Mouse (Mus musculus) ES-Bruce4 (cell line): ENCODE data around the gene Rrp7a. TPM values are rescaled to one million over a fixed set of nuclear protein-coding genes. Genes with fewer than 3 reads are reported as not detected.

Source experiments
- H3K27ac ChIP-seq: 2 replicates; pipeline ENCODE4 v1.5.1; 2012; ENCODE audit warnings: low read length, inconsistent platforms; ENCODE audit not compliant: insufficient read depth
- H3K27me3 ChIP-seq: 2 replicates; pipeline ENCODE4 v1.6.1; 2012; ENCODE audit warnings: mild to moderate bottlenecking, low read length, inconsistent platforms; ENCODE audit not compliant: control insufficient read depth, poor library complexity, insufficient read depth, severe bottlenecking
- H3K36me3 ChIP-seq: 2 replicates; pipeline ENCODE4 v1.6.1; 2012; ENCODE audit warnings: inconsistent platforms, mild to moderate bottlenecking, low read length, moderate library complexity; ENCODE audit not compliant: control insufficient read depth, poor library complexity, insufficient read depth, severe bottlenecking
- H3K4me1 ChIP-seq: one replicate; pipeline ENCODE4 v1.8.1; 2011; ENCODE audit warnings: low read length; ENCODE audit not compliant: control insufficient read depth, insufficient read depth
- H3K4me3 ChIP-seq: 2 replicates; pipeline ENCODE4 v1.5.1; 2011; ENCODE audit warnings: low read depth, mild to moderate bottlenecking, low read length
- H3K9ac ChIP-seq: 2 replicates; pipeline ENCODE4 v1.6.1; 2012; ENCODE audit warnings: low read depth, mild to moderate bottlenecking, inconsistent platforms; ENCODE audit not compliant: poor library complexity, severe bottlenecking
- H3K9me3 ChIP-seq: replicated peaks from 2 replicates; pipeline ENCODE4 v1.6.1; 2012; ENCODE audit warnings: mild to moderate bottlenecking, low read length, inconsistent platforms; ENCODE audit not compliant: control insufficient read depth, poor library complexity, insufficient read depth, severe bottlenecking
- CTCF ChIP-seq: IDR thresholded peaks from one replicate; pipeline ENCODE4 v1.8.1; 2011; ENCODE audit warnings: low read depth, low read length
- EP300 ChIP-seq: IDR thresholded peaks from 2 replicates; pipeline ENCODE4 v1.6.1; 2011; ENCODE audit warnings: low read depth, low read length; ENCODE audit not compliant: insufficient read depth
- POLR2A ChIP-seq: IDR thresholded peaks from one replicate; pipeline ENCODE4 v1.8.1; 2011; ENCODE audit warnings: low read length; ENCODE audit not compliant: insufficient read depth
- polyA plus RNA-seq: library from polyadenylated mRNA; stranded (reverse); fragments of >200 nt; gene quantifications from 2 replicates; pipeline ENCODE4 v1.2.4, GENCODE M21; 2011; ENCODE audit warnings: low read depth; ENCODE audit not compliant: missing spikeins, insufficient read depth, insufficient read length

The Rrp7a gene
- polyA plus RNA-seq, 1 experiment, result 90.8 TPM

- no peak overlapping the region for H3K9ac ChIP-seq
- no peaks in the 10 kb centered on the region for H3K27me3 ChIP-seq
- TF ChIP-seq CTCF (no peak), EP300 (no peak), POLR2A (no peak)
- no peaks in the 10 kb centered on the region for H3K9me3 ChIP-seq
- no peaks in the 10 kb centered on the region for H3K4me1 ChIP-seq
- H3K4me3 ChIP-seq, result no peak overlapping the region
- no peak overlapping the region for H3K27ac ChIP-seq
- H3K36me3 ChIP-seq, result no peaks in the 10 kb centered on the region
Measured at GRCm38 (mm10) chr15:83107814-83108213, 14.8 kb downstream of the Rrp7a start.

DNA sequence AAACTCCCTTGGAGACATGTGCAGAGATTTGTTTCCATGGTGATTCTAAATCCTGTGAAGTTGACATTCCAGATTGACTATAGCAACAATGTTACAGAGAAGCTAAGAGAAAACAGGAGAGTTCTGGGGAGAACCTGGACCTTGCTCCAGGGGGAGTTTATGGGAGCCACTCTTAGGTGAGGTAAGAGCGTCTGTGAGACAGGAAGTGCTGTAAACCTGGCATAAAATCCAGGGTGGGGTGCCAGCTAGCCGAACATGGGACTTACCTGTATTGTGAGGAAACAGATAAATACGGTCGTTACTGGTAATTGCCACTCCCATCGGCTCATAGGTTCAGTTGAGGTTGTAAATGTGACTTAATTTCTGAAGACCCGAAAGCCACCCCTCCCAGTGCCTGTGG, 16.2 kb downstream of the Rrp7a start:
- no peaks in the 10 kb centered on the region for H3K4me1 ChIP-seq
- no peak for TF ChIP-seq CTCF
- no peak for TF ChIP-seq POLR2A
- no peak for TF ChIP-seq EP300
- no peaks in the 10 kb centered on the region for H3K9me3 ChIP-seq
- no peak overlapping the region for H3K9ac ChIP-seq
- no peak overlapping the region for H3K27ac ChIP-seq
- no peaks in the 10 kb centered on the region for H3K36me3 ChIP-seq
- H3K4me3 ChIP-seq, result no peak overlapping the region
- H3K27me3 ChIP-seq, result no peaks in the 10 kb centered on the region

GRCm38 (mm10) chr15:83103111-83103510, 19.5 kb downstream of the Rrp7a start:
- Histone ChIP-seq H3K4me3 (no peak overlapping the region), H3K9ac (no peak overlapping the region), H3K9me3 (no peaks in the 10 kb centered on the region), H3K27ac (no peak overlapping the region), H3K4me1 (no peaks in the 10 kb centered on the region), H3K36me3 (no peaks in the 10 kb centered on the region), H3K27me3 (no peaks in the 10 kb centered on the region)
- TF ChIP-seq CTCF (no peak), EP300 (no peak), POLR2A (no peak)

DNA sequence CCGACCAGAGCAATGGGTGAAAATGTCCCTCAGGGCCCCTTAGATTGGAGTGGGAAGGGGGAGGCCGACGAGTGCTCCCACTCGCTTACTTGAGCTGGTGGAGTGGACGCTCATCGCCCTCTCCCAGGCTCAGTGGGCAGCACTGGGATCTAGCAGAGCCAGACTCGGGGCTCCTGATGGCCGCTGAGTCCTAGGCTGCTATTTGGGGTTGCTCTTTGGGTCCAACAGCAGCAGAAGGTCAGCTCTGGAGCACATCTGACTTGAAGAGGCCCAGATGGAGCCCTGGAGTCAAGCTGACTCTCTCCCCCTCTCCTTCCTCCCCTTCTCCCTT, 22.3 kb downstream of the Rrp7a start:
- Histone ChIP-seq H3K36me3 (no peaks in the 10 kb centered on the region), H3K4me1 (no peaks in the 10 kb centered on the region), H3K9me3 (no peaks in the 10 kb centered on the region), H3K27ac (no peak overlapping the region), H3K27me3 (no peaks in the 10 kb centered on the region), H3K4me3 (peak overlapping the region; percentile 61), H3K9ac (peak overlapping the region; percentile 35)
- TF ChIP-seq CTCF (no peak), POLR2A (no peak), EP300 (no peak)

GRCm38 (mm10) chr15:83099533-83100331, 22.9 kb downstream of the Rrp7a start:
- Histone ChIP-seq H3K27me3 (no peaks in the 10 kb centered on the region), H3K36me3 (no peaks in the 10 kb centered on the region), H3K4me1 (no peaks in the 10 kb centered on the region), H3K27ac (no peak overlapping the region), H3K4me3 (peak overlapping the region; percentile 66), H3K9ac (peak overlapping the region; percentile 35), H3K9me3 (no peaks in the 10 kb centered on the region)
- TF ChIP-seq CTCF (no peak), EP300 (no peak), POLR2A (no peak)

GRCm38 (mm10) chr15:83095950-83096349, 26.7 kb downstream of the Rrp7a start:
- no peak overlapping the region for H3K27ac ChIP-seq
- no peak overlapping the region for H3K9ac ChIP-seq
- no peak overlapping the region for H3K4me3 ChIP-seq
- TF ChIP-seq POLR2A, result no peak
- peak; percentile 85 for TF ChIP-seq CTCF
- no peaks in the 10 kb centered on the region for H3K9me3 ChIP-seq
- no peaks in the 10 kb centered on the region for H3K27me3 ChIP-seq
- H3K4me1 ChIP-seq, result no peaks in the 10 kb centered on the region
- H3K36me3 ChIP-seq, result no peaks in the 10 kb centered on the region
